Mouse (Mus musculus) lung, adult 2 months (tissue): Measurements from ENCODE around the gene Trim33.

Experiments used
- CTCF ChIP-seq: fragments of 200-500 bp; IDR thresholded peaks from 2 replicates; pipeline ENCODE4 v1.5.1; 2011; ENCODE audit warnings: mild to moderate bottlenecking, low read length, control low read depth; ENCODE audit not compliant: insufficient read depth
- POLR2A ChIP-seq: fragments of 200-500 bp; IDR thresholded peaks from 2 replicates; pipeline ENCODE4 v1.6.1; 2011; ENCODE audit warnings: low read depth, mild to moderate bottlenecking, control low read depth, low read length, borderline replicate concordance; ENCODE audit errors: extremely low read depth

DNA sequence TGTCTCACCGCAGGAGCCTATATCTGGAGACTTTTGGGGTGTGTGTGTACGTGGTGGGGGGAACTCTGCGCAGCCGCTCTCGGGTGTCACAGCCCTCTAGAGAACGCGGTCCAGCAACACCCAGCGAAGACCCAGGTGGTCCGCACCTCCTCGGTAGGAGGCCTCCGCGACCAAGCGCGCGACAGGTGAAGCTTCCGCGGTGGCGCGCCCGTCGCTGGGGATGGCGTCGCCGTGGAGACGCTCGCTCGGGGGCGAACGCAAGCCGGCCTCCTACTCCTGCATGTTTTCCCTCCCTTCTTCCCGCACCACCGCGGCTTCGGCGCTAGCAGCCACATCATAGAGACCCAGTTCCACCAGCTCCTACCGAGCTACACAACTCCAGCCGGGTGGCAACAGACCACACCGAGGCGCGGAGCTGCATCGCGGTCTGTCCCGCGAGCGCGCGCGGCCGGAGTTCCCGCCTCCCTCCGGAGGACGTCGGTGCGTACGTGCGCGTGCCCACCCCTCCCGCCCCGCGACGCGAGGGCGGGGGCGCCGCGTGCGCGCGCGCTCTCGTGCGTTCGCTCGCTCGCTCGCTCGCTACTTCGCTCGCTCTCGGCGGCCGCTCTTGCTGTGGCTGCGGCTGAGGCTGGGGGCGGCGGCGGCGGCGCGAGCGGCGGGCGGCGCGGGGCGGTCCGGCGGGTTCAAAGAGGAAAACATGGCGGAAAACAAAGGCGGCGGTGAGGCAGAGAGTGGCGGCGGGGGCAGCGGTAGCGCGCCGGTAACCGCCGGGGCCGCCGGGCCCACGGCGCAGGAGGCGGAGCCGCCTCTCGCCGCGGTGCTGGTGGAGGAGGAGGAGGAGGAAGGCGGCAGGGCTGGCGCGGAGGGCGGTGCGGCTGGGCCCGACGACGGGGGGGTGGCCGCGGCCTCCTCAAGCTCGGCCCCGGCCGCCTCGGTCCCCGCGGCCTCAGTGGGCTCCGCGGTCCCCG lies at the start of gene Trim33:
- no peak for TF ChIP-seq CTCF
- TF ChIP-seq POLR2A = peak; percentile 90
